Mouse (Mus musculus) megakaryocyte, embryonic 14.5 days (primary cell): ENCODE data around the gene Gm36028.

Experiments
- FLI1 ChIP-seq: IDR thresholded peaks from 2 replicates; pipeline ENCODE4 v1.6.1; 2012; ENCODE audit warnings: low read length, inconsistent platforms, mixed read lengths
- GATA1 ChIP-seq: IDR thresholded peaks from 3 replicates; pipeline ENCODE4 v1.6.1; 2012; ENCODE audit warnings: mixed read lengths, low read length, inconsistent platforms, borderline replicate concordance

GRCm38 (mm10) chr16:37867791-37868505 lies 7.0 kb upstream of the Gm36028 start, which contains the start of gene Lrrc58:
- TF ChIP-seq GATA1 (no peak), FLI1 (no peak)
